In the genomic region with DNA sequence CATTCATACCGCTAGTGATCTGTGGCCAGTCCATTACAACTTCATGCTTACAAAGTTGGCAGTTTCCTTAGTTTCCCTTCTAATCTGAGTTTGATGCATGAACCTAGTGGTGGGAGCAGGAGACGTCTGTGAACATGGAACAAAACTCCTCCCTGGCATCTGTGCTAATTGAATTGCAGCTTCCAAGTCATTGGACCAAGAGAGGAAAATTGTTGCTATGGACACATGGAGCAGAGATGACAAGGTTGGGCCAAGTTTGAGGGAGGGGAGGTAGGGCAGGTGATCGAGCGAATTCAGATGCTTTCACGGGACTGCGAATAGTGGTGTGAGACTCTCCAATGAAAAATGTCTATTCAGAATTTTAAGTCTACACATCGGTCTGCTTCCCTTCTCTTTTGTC, we compare ENCODE assay signal across 24 mouse cellular contexts.
"Had no signal": no experiment of that assay in that cellular context is flagged by ENCODE, and none has a peak within 500 bp of the region (broad histone marks: within the 10 kb centered on the region; RNA-seq: fewer than 3 reads in every experiment).

No protein-coding gene starts in this region.

- H3K4me2 ChIP-seq: limb, embryonic 12.5 days; limb, embryonic 15.5 days; liver, embryonic 11.5 days; lung, embryonic 14.5 days; midbrain, embryonic 11.5 days; neural tube, embryonic 12.5 days; neural tube, embryonic 15.5 days had no signal

- H3K27ac ChIP-seq: left cerebral cortex, adult 2 months; limb, embryonic 12.5 days; limb, embryonic 15.5 days; liver, embryonic 14.5 days; neural tube, embryonic 12.5 days; neural tube, embryonic 15.5 days; stomach, postnatal 0 days had no signal

- H3K4me1 ChIP-seq: limb, embryonic 12.5 days; limb, embryonic 15.5 days; megakaryocyte, embryonic 14.5 days; neural tube, embryonic 12.5 days; neural tube, embryonic 15.5 days had no signal

- H3K27me3 ChIP-seq: limb, embryonic 12.5 days; limb, embryonic 15.5 days; megakaryocyte, embryonic 14.5 days; neural tube, embryonic 12.5 days; neural tube, embryonic 15.5 days had no signal

- H3K9me3 ChIP-seq: limb, embryonic 12.5 days; limb, embryonic 15.5 days; neural tube, embryonic 12.5 days; neural tube, embryonic 15.5 days had no signal

- H3K36me3 ChIP-seq: limb, embryonic 12.5 days; limb, embryonic 15.5 days; neural tube, embryonic 12.5 days; neural tube, embryonic 15.5 days had no signal

- DNase-seq: kidney, adult 2 months; kidney, postnatal 10 days; kidney, postnatal 36 days; liver, postnatal 0 days; lung, embryonic 14.5 days; lung, postnatal 36 days; midbrain, embryonic 14.5 days; right cerebral cortex, postnatal 14 days; right cerebral cortex, postnatal 4 days; thymus, adult 2 months; thymus, postnatal 14 days; thymus, postnatal 4 days had no signal

- H3K9ac ChIP-seq: limb, embryonic 12.5 days; limb, embryonic 15.5 days; liver, embryonic 14.5 days; liver, postnatal 0 days; lung, embryonic 14.5 days; neural tube, embryonic 12.5 days; neural tube, embryonic 15.5 days had no signal

- ATAC-seq: intestine, postnatal 0 days; liver, postnatal 0 days; lung, postnatal 0 days had no signal

- H3K4me3 ChIP-seq: left cerebral cortex, adult 2 months; limb, embryonic 12.5 days; limb, embryonic 15.5 days; megakaryocyte, embryonic 14.5 days; neural tube, embryonic 12.5 days; neural tube, embryonic 15.5 days had no signal
